Mouse (Mus musculus) embryonic facial prominence, embryonic 10.5 days (tissue): ENCODE data around the gene Sgms1. TPM values are rescaled to one million over a fixed set of nuclear protein-coding genes. Genes with fewer than 3 reads are reported as not detected.

Experiments
- DNase-seq: peaks from one replicate; pipeline ENCODE4 v3.0.0-alpha.2; 2017; ENCODE audit warnings: low spot score
- H3K27ac ChIP-seq: fragments of 300-500 bp; sonication (generic); replicated peaks from 2 replicates; pipeline ENCODE4 v1.5.1; 2016; ENCODE audit warnings: mild to moderate bottlenecking
- H3K27me3 ChIP-seq: fragments of 300-500 bp; sonication (generic); replicated peaks from 2 replicates; pipeline ENCODE4 v1.6.1; 2016; ENCODE audit warnings: low read depth, mild to moderate bottlenecking; ENCODE audit not compliant: poor library complexity, severe bottlenecking
- H3K36me3 ChIP-seq: fragments of 300-500 bp; sonication (generic); replicated peaks from 2 replicates; pipeline ENCODE4 v1.6.1; 2016; ENCODE audit warnings: mild to moderate bottlenecking, moderate library complexity
- H3K4me1 ChIP-seq: fragments of 300-500 bp; sonication (generic); 2 replicates; pipeline ENCODE4 v1.6.1; 2016
- H3K4me3 ChIP-seq: fragments of 300-500 bp; sonication (generic); 2 replicates; pipeline ENCODE4 v1.5.1; 2016; ENCODE audit warnings: mild to moderate bottlenecking, moderate library complexity
- H3K9me3 ChIP-seq: fragments of 300-500 bp; sonication (generic); 2 replicates; pipeline ENCODE4 v1.6.1; 2016; ENCODE audit warnings: mild to moderate bottlenecking
- WGBS: fragments of 180-500 bp; shearing (Covaris S2); methylation state at CpG from one replicate; pipeline ENCODE4 v1.1.7; 2016; 5-methylcytosine and 5-hydroxymethylcytosine counted together
- polyA plus RNA-seq: library from polyadenylated mRNA; unstranded; fragments of >200 nt; fragmentation: Nextera tagmentation; extraction: Ambion mirVana; gene quantifications from 2 replicates; pipeline ENCODE4 v1.2.1, GENCODE M21; 2016

The Sgms1 gene
- polyA plus RNA-seq, 1 experiment from 2014 or later = 16.6 TPM

GRCm38 (mm10) chr19:32378581-32378980, 10.9 kb downstream of the Sgms1 start:
- Histone ChIP-seq H3K4me1 (peaks cover 44% of the 10 kb centered on the region), H3K36me3 (no peaks in the 10 kb centered on the region; the same call in 1 of the 2 replicates), H3K27me3 (no peaks in the 10 kb centered on the region), H3K4me3 (no peak overlapping the region), H3K27ac (no peak overlapping the region), H3K9me3 (no peaks in the 10 kb centered on the region)
- DNase-seq = no peak
- 63% methylated on average over 3 of the region's 3 CpGs for WGBS

- DNase-seq = no peak
- Histone ChIP-seq H3K36me3 (no peaks in the 10 kb centered on the region), H3K27me3 (no peaks in the 10 kb centered on the region), H3K27ac (no peak overlapping the region), H3K4me3 (no peak overlapping the region), H3K4me1 (peaks cover 44% of the 10 kb centered on the region), H3K9me3 (no peaks in the 10 kb centered on the region)
- WGBS = 77% methylated on average over 7 of the region's 7 CpGs
Measured at GRCm38 (mm10) chr19:32377701-32378325, 11.7 kb downstream of the Sgms1 start.

GRCm38 (mm10) chr19:32376886-32377535, 12.5 kb downstream of the Sgms1 start:
- Histone ChIP-seq H3K9me3 (no peaks in the 10 kb centered on the region), H3K4me1 (peaks cover 44% of the 10 kb centered on the region), H3K4me3 (no peak overlapping the region), H3K27ac (peak overlapping the region; percentile 59), H3K36me3 (no peaks in the 10 kb centered on the region), H3K27me3 (no peaks in the 10 kb centered on the region)
- DNase-seq = no peak
- 59% methylated on average over 7 of the region's 7 CpGs for WGBS

GRCm38 (mm10) chr19:32376054-32376453, 13.5 kb downstream of the Sgms1 start:
- Histone ChIP-seq H3K4me1 (peaks cover 41% of the 10 kb centered on the region), H3K36me3 (no peaks in the 10 kb centered on the region), H3K4me3 (no peak overlapping the region), H3K27ac (no peak overlapping the region), H3K27me3 (no peaks in the 10 kb centered on the region), H3K9me3 (no peaks in the 10 kb centered on the region)
- 86% methylated on average over 4 of the region's 4 CpGs for WGBS
- DNase-seq = no peak

GRCm38 (mm10) chr19:32375473-32375985, 14.0 kb downstream of the Sgms1 start:
- no peak overlapping the region for H3K27ac ChIP-seq
- no peak overlapping the region for H3K4me3 ChIP-seq
- 92% methylated on average over 4 of the region's 4 CpGs for WGBS
- H3K4me1 ChIP-seq = peaks cover 41% of the 10 kb centered on the region
- H3K27me3 ChIP-seq = no peaks in the 10 kb centered on the region
- H3K9me3 ChIP-seq = no peaks in the 10 kb centered on the region
- no peaks in the 10 kb centered on the region for H3K36me3 ChIP-seq
- no peak for DNase-seq

GRCm38 (mm10) chr19:32374751-32375150, 14.8 kb downstream of the Sgms1 start:
- Histone ChIP-seq H3K27ac (no peak overlapping the region), H3K4me1 (peaks cover 41% of the 10 kb centered on the region), H3K9me3 (no peaks in the 10 kb centered on the region), H3K36me3 (no peaks in the 10 kb centered on the region), H3K27me3 (no peaks in the 10 kb centered on the region), H3K4me3 (no peak overlapping the region)
- WGBS = 92% methylated on average over 10 of the region's 10 CpGs
- peak; percentile 4 for DNase-seq

GRCm38 (mm10) chr19:32373865-32374655, 15.5 kb downstream of the Sgms1 start:
- 58% methylated on average over 16 of the region's 16 CpGs for WGBS
- DNase-seq = peak; percentile 8
- no peak overlapping the region for H3K27ac ChIP-seq

GRCm38 (mm10) chr19:32372373-32372772, 17.1 kb downstream of the Sgms1 start:
- H3K27ac ChIP-seq = no peak overlapping the region
- no peaks in the 10 kb centered on the region for H3K9me3 ChIP-seq
- no peaks in the 10 kb centered on the region for H3K36me3 ChIP-seq
- peaks cover 20% of the 10 kb centered on the region for H3K4me1 ChIP-seq
- no peak overlapping the region for H3K4me3 ChIP-seq
- H3K27me3 ChIP-seq = no peaks in the 10 kb centered on the region
- WGBS = 94% methylated on average over 4 of the region's 4 CpGs
- DNase-seq = peak; percentile 3

More at GRCm38 (mm10) chr19:32373865-32374655, 15.5 kb downstream of the Sgms1 start:
- Histone ChIP-seq H3K27me3 (no peaks in the 10 kb centered on the region), H3K4me3 (no peak overlapping the region), H3K9me3 (no peaks in the 10 kb centered on the region), H3K36me3 (no peaks in the 10 kb centered on the region), H3K4me1 (peaks cover 36% of the 10 kb centered on the region)

- 94% methylated on average over 8 of the region's 8 CpGs for whole genome bisulfite sequencing
- H3K9me3 ChIP-seq = no peaks in the 10 kb centered on the region
- H3K4me3 ChIP-seq = no peak overlapping the region
- H3K36me3 ChIP-seq = no peaks in the 10 kb centered on the region
- peaks cover 3% of the 10 kb centered on the region; the same call in 1 of the 2 replicates for H3K4me1 ChIP-seq
- no peak for DNase-seq
- H3K27me3 ChIP-seq = no peaks in the 10 kb centered on the region
- H3K27ac ChIP-seq = no peak overlapping the region
Measured at GRCm38 (mm10) chr19:32367333-32367732, 22.2 kb downstream of the Sgms1 start.

- H3K36me3 ChIP-seq = no peaks in the 10 kb centered on the region
- H3K4me3 ChIP-seq = no peak overlapping the region
- peaks cover 3% of the 10 kb centered on the region; the same call in 1 of the 2 replicates for H3K4me1 ChIP-seq
- no peaks in the 10 kb centered on the region for H3K27me3 ChIP-seq
- H3K9me3 ChIP-seq = no peaks in the 10 kb centered on the region
- H3K27ac ChIP-seq = no peak overlapping the region
- 79% methylated on average over 9 of the region's 9 CpGs for WGBS
- DNase-seq = peak; percentile 6
Measured at GRCm38 (mm10) chr19:32366406-32366805, 23.1 kb downstream of the Sgms1 start.

- Histone ChIP-seq H3K27me3 (no peaks in the 10 kb centered on the region), H3K4me3 (no peak overlapping the region)
Measured at GRCm38 (mm10) chr19:32365111-32365510, 24.4 kb downstream of the Sgms1 start.

GRCm38 (mm10) chr19:32363587-32363986, 25.9 kb downstream of the Sgms1 start:
- no peaks in the 10 kb centered on the region for H3K36me3 ChIP-seq
- peaks cover 6% of the 10 kb centered on the region for H3K4me1 ChIP-seq
- no peak overlapping the region for H3K27ac ChIP-seq
- WGBS = 84% methylated on average over 4 of the region's 4 CpGs
- no peak overlapping the region for H3K4me3 ChIP-seq
- H3K27me3 ChIP-seq = no peaks in the 10 kb centered on the region
- peak; percentile 5 for DNase-seq
- no peaks in the 10 kb centered on the region for H3K9me3 ChIP-seq

More at GRCm38 (mm10) chr19:32365111-32365510, 24.4 kb downstream of the Sgms1 start:
- DNase-seq = peak; percentile 3
- WGBS = 87% methylated on average over 6 of the region's 6 CpGs
- H3K4me1 ChIP-seq = peaks cover 3% of the 10 kb centered on the region; the same call in 1 of the 2 replicates
- no peaks in the 10 kb centered on the region for H3K36me3 ChIP-seq
- H3K27ac ChIP-seq = no peak overlapping the region
- no peaks in the 10 kb centered on the region for H3K9me3 ChIP-seq
